Mouse (Mus musculus): ENCODE data around the gene Inhba. TPM values are rescaled to one million over a fixed set of nuclear protein-coding genes. Genes with fewer than 3 reads are reported as not detected.
A peak's percentile ranks its signal among the peaks of the same experiment; 100 is the strongest.

Gene Inhba
- total RNA-seq (2021), result 1 to 10 TPM in 1 of 2 experiments, under 1 TPM in 1; 0.92 to 1.7 TPM
- long read RNA-seq, experiment 1, result 0 reads
- long read RNA-seq, experiment 2, result 0 reads

GRCm38 (mm10) chr13:16011372-16012242 lies at the start of gene Inhba:
Inhba (plus strand) TSS chr13:16011851.
- peak; percentile 46 for DNase-seq
- Histone ChIP-seq H3K27ac (peak within 1 kb of the TSS; percentile 76), H3K4me3 (peak within 1 kb of the TSS; percentile 75)
- no peak for TF ChIP-seq CTCF (IDR thresholded peaks at IDR 0.05)
- intact Hi-C loops (cut with DNase I), result loop anchor here (10.0 kb wide), 1 partner anchor 753 kb away; no protein-coding TSS in a partner anchor

GRCm38 (mm10) chr13:15976584-15976983 lies 35.1 kb upstream of the Inhba start:
- TF ChIP-seq CTCF (IDR thresholded peaks at IDR 0.05), result no peak
- intact Hi-C loops (cut with DNase I), result no loop called here
- no peak overlapping the region for H3K4me3 ChIP-seq
- no peak overlapping the region for H3K27ac ChIP-seq
- no peak for DNase-seq

- no peak for TF ChIP-seq CTCF (IDR thresholded peaks at IDR 0.05)
- no peak overlapping the region for H3K27ac ChIP-seq
- no peak for DNase-seq
- H3K4me3 ChIP-seq, result no peak overlapping the region
- intact Hi-C loops (cut with DNase I), result no loop called here
Observed at GRCm38 (mm10) chr13:15979551-15979950, 32.1 kb upstream of the Inhba start.

- Histone ChIP-seq H3K4me3 (no peak overlapping the region), H3K27ac (no peak overlapping the region)
- no peak for TF ChIP-seq CTCF (IDR thresholded peaks at IDR 0.05)
- DNase-seq, result no peak
- intact Hi-C loops (cut with DNase I), result no loop called here
Observed at GRCm38 (mm10) chr13:15982041-15982440, 29.6 kb upstream of the Inhba start.

- Histone ChIP-seq H3K4me3 (no peak overlapping the region), H3K27ac (no peak overlapping the region)
- no peak for DNase-seq
- peak; percentile 35 for TF ChIP-seq CTCF (IDR thresholded peaks at IDR 0.05)
- intact Hi-C loops (cut with DNase I), result no loop called here
Observed at GRCm38 (mm10) chr13:15985761-15986160, 25.9 kb upstream of the Inhba start.

GRCm38 (mm10) chr13:15986172-15986571 lies 25.5 kb upstream of the Inhba start:
- H3K4me3 ChIP-seq, result no peak overlapping the region
- DNase-seq, result no peak
- TF ChIP-seq CTCF (IDR thresholded peaks at IDR 0.05), result no peak
- intact Hi-C loops (cut with DNase I), result no loop called here
- no peak overlapping the region for H3K27ac ChIP-seq

- Histone ChIP-seq H3K27ac (no peak overlapping the region), H3K4me3 (no peak overlapping the region)
- intact Hi-C loops (cut with DNase I), result no loop called here
- TF ChIP-seq CTCF (IDR thresholded peaks at IDR 0.05), result no peak
- no peak for DNase-seq
Observed at GRCm38 (mm10) chr13:15995314-15995713, 16.3 kb upstream of the Inhba start.

GRCm38 (mm10) chr13:16005517-16005916 lies 6.1 kb upstream of the Inhba start:
- peak; percentile 66 for TF ChIP-seq CTCF (IDR thresholded peaks at IDR 0.05)
- H3K4me3 ChIP-seq, result no peak overlapping the region
- intact Hi-C loops (cut with DNase I), result no loop called here
- peak; percentile 26 for DNase-seq
- no peak overlapping the region for H3K27ac ChIP-seq

- Histone ChIP-seq H3K27ac (no peak overlapping the region), H3K4me3 (no peak overlapping the region)
- intact Hi-C loops (cut with DNase I), result no loop called here
- no peak for TF ChIP-seq CTCF (IDR thresholded peaks at IDR 0.05)
- no peak for DNase-seq
Observed at GRCm38 (mm10) chr13:16007748-16008147, 3.9 kb upstream of the Inhba start.

GRCm38 (mm10) chr13:16008348-16008747 lies 3.3 kb upstream of the Inhba start:
- intact Hi-C loops (cut with DNase I), result no loop called here
- H3K4me3 ChIP-seq, result no peak overlapping the region
- no peak for DNase-seq
- H3K27ac ChIP-seq, result no peak overlapping the region
- no peak for TF ChIP-seq CTCF (IDR thresholded peaks at IDR 0.05)

- DNase-seq, result no peak
- Histone ChIP-seq H3K27ac (no peak overlapping the region), H3K4me3 (no peak overlapping the region)
- intact Hi-C loops (cut with DNase I), result loop anchor here (10.0 kb wide), 1 partner anchor 755 kb away; no protein-coding TSS in a partner anchor
- TF ChIP-seq CTCF (IDR thresholded peaks at IDR 0.05), result no peak
Observed at GRCm38 (mm10) chr13:16009766-16010465, 1.7 kb upstream of the Inhba start.

- intact Hi-C loops (cut with DNase I), result loop anchor here (10.0 kb wide), 1 partner anchor 754 kb away; no protein-coding TSS in a partner anchor
- no peak overlapping the region for H3K4me3 ChIP-seq
- no peak for TF ChIP-seq CTCF (IDR thresholded peaks at IDR 0.05)
- no peak overlapping the region for H3K27ac ChIP-seq
- no peak for DNase-seq
Observed at GRCm38 (mm10) chr13:16010586-16010985, 1.1 kb upstream of the Inhba start.

All from gastrocnemius, adult 2 months (tissue).